Mouse (Mus musculus): ENCODE measurements around the gene Mtus2.
A peak's percentile ranks its signal among the peaks of the same experiment; 100 is the strongest.

Mtus2 gene

DNA sequence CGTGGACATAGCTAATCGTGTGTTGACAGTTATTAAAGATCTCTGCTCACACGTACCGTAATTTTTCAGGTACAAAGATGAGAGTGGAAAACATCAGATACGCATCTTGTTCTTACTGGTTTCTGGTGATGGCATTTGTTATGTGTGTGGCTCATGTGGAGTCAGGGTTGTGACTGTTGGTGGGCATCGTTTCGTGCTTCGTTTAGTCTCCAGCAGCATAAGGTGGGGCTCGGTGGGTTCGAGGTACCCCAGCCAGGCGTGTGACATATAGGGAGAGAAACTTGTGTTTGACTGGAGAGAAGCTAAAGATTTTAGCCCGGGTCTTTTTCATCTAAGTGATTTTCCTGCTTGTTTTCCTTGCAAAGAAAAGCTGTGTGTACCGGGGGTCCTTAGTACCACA lies 1.4 kb downstream of the Mtus2 start:
- DNase-seq = no peak

DNA sequence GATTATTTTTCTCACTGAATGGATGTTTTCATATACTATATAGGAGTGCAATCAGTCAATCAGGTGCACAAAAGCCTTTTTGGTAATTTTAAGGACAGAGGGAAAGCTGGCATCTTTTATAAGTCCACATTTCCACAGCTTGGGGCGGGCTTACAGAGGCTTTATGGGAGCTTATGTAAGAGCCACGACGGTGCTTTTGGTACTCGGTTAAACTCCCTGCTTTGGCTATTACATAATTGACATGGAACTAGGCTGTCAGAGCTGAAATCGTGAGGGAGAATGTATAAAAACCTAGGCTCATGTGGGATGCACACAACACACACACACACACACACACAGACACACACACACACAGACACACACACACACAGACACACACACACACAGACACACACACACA lies 2.0 kb downstream of the Mtus2 start:
- no peak for DNase-seq

DNA sequence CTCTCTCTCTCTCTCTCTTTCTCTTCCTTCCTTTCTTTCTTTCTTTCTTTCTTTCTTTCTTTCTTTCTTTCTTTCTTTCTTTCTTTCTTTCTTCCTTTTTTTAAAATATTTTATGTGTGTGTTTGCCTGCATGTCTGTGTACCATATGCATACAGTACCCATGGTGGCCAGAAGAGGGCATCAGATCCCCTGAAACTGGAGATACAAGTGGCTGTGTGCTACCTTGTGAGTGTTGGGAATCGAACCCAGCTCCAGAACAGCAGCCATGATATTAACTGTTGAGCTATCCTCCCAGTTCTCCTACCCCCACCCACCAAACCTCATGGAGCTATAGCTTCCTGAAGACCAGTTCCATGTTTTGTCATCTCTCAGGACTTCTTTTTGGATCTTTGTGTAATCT lies 3.7 kb downstream of the Mtus2 start:
- no peak for DNase-seq

DNA sequence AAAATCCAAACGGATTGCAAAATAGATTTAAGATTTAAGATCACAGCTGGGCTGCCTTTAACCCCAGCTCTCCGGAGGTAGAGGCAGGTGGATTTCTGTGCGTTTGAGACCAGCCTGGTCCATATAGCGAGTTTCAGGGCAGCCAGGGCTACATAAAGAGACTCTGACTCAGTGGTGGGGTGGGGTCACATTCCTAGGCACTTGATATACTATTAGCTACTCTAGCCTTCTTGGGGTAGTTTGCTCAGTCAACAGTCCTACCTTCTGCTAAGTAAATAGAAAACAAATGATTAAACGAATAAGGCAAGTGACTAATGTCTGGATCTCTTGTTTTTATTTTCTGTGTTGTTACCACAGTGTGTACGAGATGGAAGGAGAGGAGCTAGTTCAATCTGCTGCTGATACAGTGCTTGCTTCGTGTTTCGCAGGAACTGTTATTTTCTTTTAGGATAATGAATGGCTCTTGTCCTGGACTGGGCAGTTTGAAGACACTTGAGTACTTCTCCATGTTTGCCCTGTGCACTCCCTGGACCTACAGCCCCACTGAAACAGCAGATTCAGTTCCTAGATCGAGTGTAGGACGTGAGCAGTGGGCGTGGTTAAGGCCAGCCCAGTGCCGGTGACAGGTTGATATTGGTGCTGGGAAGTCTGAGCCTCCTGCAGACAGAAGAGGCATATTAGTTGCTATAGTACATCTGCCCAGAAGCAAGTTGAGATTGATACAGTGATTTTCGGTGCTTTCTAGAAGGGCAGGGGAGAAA lies 6.9 kb downstream of the Mtus2 start:
- no peak for DNase-seq

DNA sequence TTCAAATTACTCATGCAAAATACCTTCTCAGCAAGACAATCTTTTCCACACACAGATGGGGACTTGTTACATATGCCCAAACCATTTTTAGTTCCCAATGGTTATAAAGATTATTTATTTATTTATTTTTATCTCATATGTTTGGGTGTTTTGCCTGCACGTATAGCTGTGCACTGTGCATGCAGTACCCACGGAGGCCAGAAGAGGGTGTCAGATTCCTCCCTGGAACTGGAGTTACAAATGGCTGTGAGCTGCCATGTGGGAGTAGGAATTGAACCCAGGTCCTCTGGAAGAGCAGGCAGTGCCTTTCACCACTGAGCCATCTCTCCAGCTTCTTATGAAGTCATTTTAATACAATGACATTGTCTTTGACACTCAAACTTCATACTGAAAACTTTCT lies 7.7 kb downstream of the Mtus2 start:
- no peak for DNase-seq

DNA sequence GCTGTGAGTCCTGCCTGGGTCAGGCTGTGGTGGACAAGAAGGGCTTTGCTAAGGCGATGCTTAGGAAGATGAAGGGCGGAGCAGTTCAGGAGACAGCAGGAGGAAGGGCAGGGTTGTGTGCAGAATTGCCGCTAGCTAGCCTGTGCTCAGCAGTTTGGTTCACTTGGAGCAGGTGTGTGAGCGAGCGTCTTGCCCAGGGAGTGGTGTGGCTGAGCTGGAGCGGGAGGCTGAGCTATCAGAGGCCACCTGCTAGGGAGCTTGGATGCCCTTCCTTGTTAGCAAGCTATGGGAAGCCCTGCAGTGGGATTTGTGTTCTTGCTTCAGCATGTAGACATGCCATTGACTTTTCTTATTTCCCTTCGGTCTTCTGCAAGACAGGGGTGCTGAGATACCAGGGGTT lies 9.5 kb downstream of the Mtus2 start:
- no peak for DNase-seq

DNA sequence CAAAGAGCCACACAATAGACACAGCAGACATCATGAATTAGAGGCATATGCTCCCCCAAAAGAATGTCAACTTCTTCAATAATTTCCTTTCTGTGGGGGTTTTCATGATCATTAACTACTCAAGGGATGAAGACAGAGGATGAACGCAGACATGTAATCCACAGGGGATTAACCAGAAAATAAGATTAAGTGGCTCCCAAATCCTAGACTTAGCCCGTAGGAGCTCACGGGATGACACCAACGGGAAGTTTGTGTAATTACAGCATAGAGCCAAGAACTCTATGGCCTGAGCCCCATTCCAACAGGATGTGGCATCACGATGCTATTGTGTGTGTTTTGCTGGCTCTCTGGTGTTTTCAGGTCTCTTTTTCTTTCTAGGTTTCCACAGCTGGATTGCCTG lies 12.4 kb downstream of the Mtus2 start:
- no peak for DNase-seq

DNA sequence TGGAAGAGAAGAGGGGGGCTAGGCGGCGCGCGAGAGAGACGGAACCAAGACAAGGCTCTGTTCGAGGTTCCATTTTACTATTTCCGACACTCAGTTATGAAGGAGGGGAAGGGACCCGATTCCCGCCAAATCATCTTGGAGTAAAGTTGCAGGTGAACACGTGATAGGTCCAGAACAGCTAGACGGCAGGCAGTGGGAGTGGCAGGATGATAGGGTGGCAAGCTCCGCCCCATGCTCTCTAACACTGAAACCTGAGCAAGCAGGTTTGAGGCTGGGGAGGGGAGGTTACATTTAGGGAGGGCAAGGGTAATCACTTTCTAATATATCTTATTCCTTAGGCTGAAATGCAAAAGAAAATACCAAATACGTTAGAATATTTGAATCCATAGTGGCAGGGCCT lies 18.9 kb downstream of the Mtus2 start:
- no peak for DNase-seq

DNA sequence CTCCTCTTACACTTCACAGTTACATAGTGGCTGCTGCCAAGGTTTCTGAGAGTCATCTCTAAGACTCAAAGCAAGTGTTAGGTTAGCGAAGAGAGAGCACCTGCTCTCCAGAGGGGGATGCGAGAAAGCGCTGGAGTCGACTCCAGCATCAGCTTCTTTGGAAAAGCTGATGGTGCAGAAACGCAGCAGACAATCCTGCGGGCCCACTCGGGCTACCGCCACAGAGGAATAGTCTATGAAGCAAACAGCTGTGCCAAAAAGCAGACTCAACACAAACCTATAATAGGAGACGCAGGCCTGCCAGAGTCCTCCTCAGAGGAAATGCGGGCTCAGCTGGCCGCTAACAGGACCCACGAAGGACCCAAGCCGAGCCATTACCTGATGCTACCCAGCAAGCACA lies 23.5 kb downstream of the Mtus2 start:
- no peak for DNase-seq

DNA sequence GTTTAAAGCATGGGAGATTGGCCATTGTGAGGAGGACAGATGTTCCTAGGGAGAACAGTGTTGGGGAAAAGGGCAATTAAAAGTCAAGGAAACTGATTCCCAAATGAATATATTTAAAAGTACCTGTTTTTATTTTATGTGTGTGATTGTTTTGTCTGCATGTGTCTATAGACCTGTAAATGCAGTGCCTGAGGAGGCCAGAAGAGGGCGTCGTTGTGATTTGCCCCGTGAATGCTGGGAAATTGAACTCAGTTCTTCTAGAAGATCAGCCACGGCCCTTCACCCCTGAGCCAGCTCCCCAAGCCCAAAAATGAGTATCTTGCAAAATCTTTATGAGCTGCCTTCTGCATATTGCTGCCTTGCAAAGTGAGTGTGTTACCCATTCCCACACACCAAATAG lies 33.2 kb downstream of the Mtus2 start:
- no peak for DNase-seq

DNA sequence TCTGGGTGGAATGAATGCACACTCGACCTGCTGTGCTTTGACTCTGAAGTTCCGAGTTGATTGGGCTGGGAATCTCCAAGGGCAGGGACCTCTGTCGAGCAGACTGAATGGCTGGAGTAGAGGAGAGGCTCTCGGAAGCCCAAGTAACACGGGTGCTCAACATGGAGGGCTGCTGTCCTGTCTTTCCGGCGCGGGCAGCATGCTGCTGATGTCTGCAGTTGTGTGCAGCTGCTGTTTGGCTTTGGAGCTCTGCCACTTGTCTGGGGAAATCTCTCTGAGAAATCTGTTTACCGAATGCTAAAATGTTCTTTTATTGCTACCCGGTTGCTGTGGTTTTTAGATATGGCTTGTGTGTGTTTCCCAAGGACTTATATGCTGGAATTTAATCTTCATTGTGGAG lies 33.7 kb downstream of the Mtus2 start:
- DNase-seq = no peak

DNA sequence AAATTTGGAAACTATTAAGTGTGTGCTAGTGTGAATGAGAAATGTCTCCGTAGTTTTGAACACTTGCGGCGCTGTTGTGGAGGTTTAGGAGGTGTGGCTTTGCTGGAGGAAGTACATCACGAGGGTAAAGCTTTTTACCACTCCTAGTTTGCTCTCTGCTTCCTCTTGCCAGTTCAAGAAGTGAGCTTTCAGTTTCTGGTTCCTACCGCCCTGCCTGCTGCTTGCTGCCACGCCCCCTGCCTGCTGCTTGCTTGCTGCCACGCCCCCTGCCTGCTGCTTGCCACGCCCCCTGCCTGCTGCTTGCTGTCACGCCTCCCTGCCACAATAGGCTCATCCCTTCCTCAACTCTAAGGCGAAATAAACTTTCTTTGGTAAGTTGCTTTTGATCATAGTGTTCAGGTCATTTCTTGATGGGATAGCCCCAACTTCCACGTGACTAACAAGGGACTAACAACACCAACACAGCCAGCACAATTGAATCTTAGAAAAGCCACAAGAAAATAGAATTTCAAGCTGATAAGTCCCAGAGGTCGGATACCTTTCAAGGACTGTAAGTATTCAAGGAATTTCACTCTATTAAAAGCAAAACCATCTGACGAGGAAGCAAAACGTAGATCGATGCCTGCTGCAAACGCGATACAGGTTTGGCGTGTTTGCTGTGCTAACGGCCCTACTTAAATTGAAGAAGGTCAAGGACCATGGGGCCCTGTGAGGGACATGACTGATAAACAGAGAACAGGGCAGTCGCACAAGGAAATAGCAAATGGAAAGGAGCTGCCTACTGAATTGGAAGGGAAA lies 35.7 kb downstream of the Mtus2 start:
- peak; percentile 87 for DNase-seq

DNA sequence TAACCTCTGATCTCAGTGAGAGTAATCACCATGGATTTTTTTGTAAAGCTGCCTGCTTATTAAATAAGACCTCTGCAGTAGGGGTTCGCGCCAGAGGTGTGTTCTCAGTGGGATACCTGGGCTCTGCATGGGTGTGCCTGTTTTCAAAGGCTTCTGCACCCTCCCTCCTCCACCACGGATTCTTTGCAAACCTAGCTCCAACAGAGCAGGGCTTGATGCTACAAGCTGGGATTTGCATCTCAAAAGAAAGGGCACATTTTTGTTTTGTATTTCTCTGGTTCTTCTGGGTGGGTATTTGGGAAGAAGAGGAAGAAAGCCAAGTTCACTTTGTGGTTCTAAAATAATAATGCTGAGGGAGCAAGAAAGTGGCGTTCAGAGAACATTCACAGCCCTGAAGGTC lies 48.1 kb downstream of the Mtus2 start:
- no peak for DNase-seq

DNA sequence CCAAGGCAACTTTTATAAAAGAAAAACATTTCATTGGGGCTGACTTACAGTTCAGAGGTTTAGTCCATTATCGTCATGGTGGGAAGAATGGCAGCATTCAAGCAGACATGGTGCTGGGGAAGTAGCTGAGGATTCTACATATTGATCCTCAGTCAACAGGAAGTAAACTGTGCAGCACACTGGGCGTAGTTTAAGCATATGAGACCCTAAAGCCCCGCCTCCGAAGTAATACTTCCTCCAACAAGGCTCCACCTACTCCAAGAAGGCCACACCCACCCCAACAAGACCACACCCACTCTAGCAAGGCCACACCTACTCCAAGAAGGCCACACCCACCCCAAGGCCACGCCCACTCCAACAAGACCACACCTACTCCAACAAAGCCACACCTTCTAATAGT lies 55.0 kb downstream of the Mtus2 start:
- DNase-seq = no peak

DNA sequence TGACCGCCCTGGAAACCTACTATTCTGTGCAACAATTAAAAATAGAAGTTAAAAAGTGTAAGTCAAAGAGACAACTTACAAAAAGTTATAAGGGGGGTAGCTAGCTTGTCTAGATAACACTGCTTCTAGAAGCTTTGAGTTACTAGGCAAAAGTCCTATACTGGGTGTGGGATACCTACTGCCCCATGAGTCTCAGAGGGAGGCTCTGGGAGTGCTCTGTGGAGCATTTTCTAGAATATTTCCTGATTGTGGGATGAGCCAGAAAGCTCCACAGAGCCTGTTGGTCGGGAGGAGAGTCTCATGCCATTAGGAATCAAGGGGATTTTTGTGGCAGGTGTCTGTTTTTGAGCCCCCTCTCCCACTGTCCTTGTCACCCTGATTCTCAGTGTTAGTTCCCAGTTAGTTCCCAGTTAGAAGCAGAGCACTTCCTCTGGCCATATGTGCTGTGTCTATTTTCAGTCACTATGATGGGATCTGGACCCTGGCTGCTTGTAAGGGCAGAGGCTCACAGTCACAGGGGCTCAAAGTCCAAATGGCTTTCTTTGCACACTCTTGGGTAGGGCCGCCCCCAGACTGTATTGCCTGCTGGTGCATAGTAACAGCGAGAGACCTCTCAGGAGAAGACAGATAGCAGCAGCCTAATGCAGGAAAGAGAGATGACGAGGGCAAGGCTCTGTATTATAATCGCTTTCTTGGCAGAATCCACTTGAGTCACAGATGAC lies 57.2 kb downstream of the Mtus2 start:
- no peak for DNase-seq

DNA sequence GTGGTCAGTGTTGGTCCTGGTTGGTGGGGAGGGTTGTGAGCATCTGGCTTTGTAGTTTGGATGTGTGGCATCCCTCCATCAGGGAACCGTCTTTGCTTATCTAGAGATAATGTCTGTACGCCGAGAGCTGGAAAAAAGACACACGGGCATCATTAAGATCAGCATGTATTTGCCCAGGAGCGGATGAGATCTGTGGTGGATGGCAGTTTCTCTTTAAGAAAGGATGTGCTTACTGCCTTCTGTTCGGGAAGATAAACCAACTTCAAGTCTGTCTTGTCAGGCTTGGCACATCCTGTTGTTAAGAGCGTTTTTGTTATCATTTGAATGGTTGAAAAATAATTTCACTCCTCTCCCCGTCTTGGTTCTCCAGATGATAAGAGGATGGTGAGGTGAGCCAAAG lies 58.3 kb downstream of the Mtus2 start:
- DNase-seq = no peak

DNA sequence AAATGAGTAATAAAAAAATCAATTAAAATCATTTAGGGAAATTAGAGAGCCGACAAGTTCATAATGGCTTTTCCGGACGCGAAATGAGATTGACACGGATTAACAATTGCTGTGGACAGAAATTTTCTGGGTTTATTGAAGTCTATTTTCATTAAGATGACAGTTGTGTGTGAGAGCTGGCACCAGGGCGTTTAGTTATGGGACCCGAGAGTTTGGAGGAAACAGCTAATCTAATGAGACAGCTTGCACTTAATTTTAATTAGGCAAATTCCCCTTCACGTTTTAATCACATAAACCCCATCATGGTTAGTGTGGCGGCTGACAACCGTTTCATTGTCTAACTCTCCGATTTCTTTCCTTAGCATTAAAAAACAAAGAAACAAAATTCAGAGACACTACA lies 60.3 kb downstream of the Mtus2 start:
- DNase-seq = no peak

DNA sequence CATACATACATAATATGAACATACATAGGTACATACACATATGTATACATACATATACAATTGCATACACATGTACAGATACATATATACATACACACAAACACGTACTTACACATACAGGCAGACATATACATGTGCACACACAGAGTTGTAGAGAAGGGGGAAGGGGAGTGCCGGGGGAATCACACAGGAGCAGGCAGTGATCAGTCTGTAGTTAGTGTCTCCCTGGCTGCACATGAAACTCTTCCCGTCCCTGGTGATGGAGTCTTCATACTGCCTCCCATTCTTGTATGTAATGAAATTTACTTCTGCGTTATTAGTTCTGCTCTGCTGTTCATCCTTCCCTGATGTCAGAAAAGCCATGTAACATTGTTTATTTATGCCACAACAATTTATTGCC lies 65.7 kb downstream of the Mtus2 start:
- DNase-seq = no peak

DNA sequence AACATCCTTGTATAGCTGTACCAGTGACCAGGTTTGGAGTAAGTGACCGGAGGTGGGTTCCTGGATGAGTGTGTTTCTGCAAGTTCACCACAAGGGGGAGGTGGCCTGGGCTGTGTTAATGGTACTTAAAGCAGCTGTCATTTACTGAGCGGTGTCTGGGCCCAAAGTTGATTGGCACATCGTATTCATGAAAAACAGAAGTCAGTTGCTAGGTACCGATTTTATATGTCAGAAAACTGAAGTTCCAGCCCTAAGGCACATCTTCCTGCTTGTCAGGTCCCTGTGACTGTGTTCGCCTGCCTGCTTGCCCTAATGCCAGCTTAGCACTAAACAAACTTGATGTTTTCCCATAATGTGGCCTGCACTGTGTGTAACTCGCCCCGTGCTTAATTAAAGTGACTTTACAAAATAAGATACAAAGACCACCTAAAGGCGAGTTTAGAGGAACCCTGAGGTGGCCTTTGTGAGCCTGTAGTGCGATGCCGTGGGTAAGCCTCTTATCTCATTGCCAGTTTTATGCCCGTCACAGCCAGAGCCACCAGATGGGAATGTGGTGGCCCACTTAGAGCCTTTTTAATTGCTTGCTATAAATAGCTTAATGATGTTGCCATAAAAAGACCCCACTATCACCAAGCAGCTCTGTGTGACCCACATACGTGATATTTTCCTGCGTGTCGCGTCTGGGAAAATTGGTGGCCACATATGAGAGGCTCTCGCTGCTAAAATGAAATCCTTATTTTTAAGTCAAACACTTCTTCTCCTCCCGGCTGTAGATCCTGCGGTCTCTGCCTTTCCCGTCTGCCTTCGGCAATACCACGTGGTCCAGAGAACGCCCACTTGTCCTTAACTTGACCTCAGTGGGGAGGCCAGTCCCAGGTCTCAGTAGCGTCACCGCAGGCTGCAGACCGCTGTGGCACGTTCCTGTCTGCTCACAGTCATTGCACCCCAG lies 69.6 kb downstream of the Mtus2 start:
- DNase-seq = peak; percentile 67

DNA sequence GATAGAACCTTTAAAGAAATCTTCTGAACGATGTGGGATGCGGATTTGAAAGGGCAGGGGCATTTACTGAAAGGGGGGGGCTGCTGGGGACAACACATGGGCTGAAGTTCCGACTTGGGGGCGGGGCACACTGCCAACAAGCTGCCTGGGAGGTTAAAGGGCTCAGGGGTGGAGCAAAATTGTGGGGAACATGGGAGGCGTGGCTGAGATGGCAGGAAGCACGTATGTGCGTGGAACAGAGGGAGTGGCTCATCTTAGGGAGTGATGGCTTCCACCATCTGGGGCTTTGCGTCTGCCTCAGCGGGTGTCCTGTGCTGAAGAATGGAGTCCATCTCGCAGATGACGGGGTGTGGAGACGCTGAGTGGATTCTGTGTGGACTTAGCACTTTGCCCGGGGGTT lies 70.9 kb downstream of the Mtus2 start:
- DNase-seq = peak; percentile 22

DNA sequence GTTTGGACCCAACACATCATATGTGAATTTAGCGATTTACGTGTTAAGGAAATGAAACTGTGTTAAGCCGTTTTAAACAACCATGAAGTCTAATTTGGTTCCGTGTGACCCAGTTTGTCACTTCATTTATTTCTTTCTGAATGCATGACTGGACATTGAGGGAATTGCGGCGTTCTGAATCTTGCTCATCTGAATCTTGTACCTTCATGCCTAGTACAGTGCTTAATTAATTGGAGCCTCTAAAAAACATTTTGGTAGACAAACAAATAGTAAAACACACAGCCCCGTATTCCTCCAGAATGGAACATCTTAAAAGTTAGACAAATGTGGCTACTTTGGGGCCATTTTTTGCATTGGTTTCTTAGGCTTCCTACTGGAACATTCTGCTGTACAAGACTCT lies 84.5 kb downstream of the Mtus2 start:
- DNase-seq = no peak

DNA sequence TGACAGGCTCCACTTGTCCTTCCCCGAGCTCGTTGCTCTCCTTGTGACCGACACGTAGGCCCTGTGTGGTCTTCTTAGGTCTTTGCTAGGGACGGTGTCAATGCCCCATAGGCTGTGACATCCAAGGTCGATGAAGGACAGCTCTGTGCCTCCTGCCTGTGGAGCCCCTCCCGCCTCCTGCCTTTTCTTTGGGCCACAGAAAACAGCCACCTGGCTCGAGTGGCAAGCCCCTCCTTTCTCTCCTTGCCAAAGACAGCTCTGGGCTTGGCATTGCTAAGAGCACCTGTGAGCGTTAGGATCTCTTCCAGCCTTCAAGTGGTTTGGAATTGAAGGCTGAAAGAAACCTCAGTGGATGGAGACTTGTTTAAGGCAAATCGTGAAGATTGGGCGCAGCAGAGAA lies 91.1 kb downstream of the Mtus2 start:
- DNase-seq = no peak

DNA sequence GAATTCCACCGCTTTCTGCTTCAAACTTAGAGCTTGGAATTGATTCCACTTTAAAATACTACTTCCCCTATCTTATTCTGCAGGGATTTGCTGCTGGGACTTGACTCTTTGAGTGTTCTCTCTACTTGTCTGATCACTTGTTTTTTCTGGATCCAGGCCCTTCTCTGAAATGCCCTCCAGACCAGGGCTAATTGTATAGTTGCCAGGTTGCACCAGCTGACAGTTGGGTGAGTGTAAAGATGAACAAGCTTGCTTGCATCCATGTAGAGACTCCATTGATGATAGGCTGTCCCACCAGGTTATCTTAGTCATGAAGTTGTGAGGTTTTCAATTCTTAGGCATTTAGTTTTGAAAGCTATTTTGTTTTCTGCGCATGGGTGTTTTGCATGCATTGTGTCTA lies 92.2 kb downstream of the Mtus2 start:
- no peak for DNase-seq

Measured in embryo, embryonic 11 days (tissue).